Mouse (Mus musculus) cerebellum, adult 11-12 months (tissue): ENCODE measurements around the gene Tcl1b1.
"Not testable (repeated sequence)": the region's sequence is repeated elsewhere in the genome, so short reads cannot be mapped to it uniquely, and the experiment has no call there.

ENCODE experiments used
- DNase-seq: peaks from one replicate; pipeline ENCODE4 v3.0.0; 2022

Tcl1b1 gene

GRCm38 (mm10) chr12:105199684-105200497, 40.4 kb downstream of the Tcl1b1 start:
- DNase-seq, result not testable (repeated sequence)

DNA sequence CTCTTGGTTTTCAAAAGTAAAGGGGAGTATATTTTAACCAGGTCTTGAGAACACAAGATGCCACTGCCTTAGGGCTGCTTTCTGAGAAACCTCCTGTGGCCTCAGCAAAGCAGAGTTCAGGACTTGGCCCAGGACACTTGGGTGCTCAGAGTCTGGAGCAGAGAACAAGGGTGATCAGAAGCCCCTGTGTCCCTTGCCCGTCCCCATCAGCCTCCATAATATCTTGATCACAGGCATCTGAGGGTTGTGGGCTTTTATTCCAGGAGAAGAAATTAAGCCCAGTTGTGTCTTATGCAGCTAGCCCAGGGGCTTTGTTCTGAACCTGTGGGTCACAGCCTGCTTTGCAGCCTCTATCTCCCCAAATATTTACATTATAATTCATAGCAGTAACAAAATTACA, 42.2 kb downstream of the Tcl1b1 start, which contains the start of gene Tcl1b4:
TSS of gene Tcl1b4 (plus strand) at position 301 of the 400 bp plus-strand sequence.
- not testable (repeated sequence) for DNase-seq

GRCm38 (mm10) chr12:105207071-105207470, 47.6 kb downstream of the Tcl1b1 start:
- DNase-seq, result no peak

DNA sequence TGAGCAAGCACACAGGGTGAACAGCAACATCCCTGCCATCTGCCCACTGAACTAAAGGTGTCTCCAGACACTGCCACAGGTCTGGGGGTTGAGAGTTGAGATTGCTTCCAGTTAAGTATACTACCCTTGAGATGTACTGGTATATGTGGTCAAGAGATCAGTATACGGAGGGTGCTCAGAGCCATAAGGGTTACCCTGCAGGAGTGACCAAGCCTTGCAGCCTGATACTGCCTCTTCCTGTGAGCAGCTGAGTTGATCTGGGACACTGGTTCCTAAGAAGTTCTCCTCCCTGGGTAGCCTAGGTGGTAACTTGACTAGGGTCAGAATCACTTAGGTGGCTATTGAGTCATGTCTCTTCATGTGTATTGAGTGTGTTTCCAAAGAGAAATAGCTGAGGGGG, 49.0 kb downstream of the Tcl1b1 start:
- no peak for DNase-seq

GRCm38 (mm10) chr12:105209231-105209630, 49.7 kb downstream of the Tcl1b1 start:
- no peak for DNase-seq
